Mouse (Mus musculus): ENCODE data around the gene Olfr1049. TPM values are rescaled to one million over a fixed set of nuclear protein-coding genes. Genes with fewer than 3 reads are reported as not detected.
"Not testable (repeated sequence)": the region's sequence is repeated elsewhere in the genome, so short reads cannot be mapped to it uniquely, and the experiment has no call there.

The Olfr1049 gene
- total RNA-seq (2014; fragmentation: Nextera tagmentation) = not detected in 2 replicates
- total RNA-seq (2017) = not detected in 2 replicates
- not detected in 2 replicates for polyA plus RNA-seq (2012)

- not testable (repeated sequence) for H3K4me3 ChIP-seq (ENCODE audit: low read depth, low read length); H3K9me3 ChIP-seq (replicated peaks); DNase-seq (ENCODE audit: low spot score); ATAC-seq (ENCODE audit: extremely low read depth, insufficient number of reproducible peaks, low FRiP score, poor library complexity, severe bottlenecking); H3K4me1 ChIP-seq (ENCODE audit: insufficient read depth, low read depth, low read length); H3K27me3 ChIP-seq (ENCODE audit: insufficient read depth, low read length); H3K36me3 ChIP-seq (replicated peaks)
These were observed at the start of gene Olfr1049 for GRCm38 (mm10) chr2:86258228-86258627. Gene Olfr1049, minus strand, starts transcription at chr2:86258328.

- TF ChIP-seq GATA2 (IDR thresholded peaks at IDR 0.05; ENCODE audit: borderline replicate concordance, low read depth, low read length) (no peak), CTCF (IDR thresholded peaks at IDR 0.05; ENCODE audit: low read depth, low read length) (no peak), POLR2AphosphoS5 (IDR thresholded peaks at IDR 0.05; ENCODE audit: insufficient replicate concordance, low read depth, low read length) (no peak), GATA1 (IDR thresholded peaks at IDR 0.05; ENCODE audit: borderline replicate concordance, low read length) (no peak), TAL1 (conservative IDR thresholded peaks at IDR 0.05; ENCODE audit: low read depth, low read length) (no peak)
- no peaks in the 10 kb centered on the region for H3K9me3 ChIP-seq (replicated peaks)
- H3K36me3 ChIP-seq (replicated peaks) = no peaks in the 10 kb centered on the region
- ATAC-seq (ENCODE audit: extremely low read depth, insufficient number of reproducible peaks, low FRiP score, poor library complexity, severe bottlenecking) (no peak), DNase-seq (ENCODE audit: low spot score) (no peak)
- H3K4me1 ChIP-seq (ENCODE audit: insufficient read depth, low read depth, low read length) = no peaks in the 10 kb centered on the region
- no peak within 1 kb of the TSS for H3K4me3 ChIP-seq (ENCODE audit: low read depth, low read length)
- no peaks in the 10 kb centered on the region for H3K27me3 ChIP-seq (ENCODE audit: insufficient read depth, low read length)
These were observed 34.0 kb upstream of the Olfr1049 start, which contains the start of gene Olfr1052 for GRCm38 (mm10) chr2:86292155-86292554. Gene Olfr1052, plus strand, starts transcription at chr2:86292455.

GRCm38 (mm10) chr2:86278988-86279387 is 20.9 kb upstream of the Olfr1049 start, which contains the start of gene Olfr1051:
Gene Olfr1051, minus strand, starts transcription at chr2:86279088.
- ATAC-seq (ENCODE audit: extremely low read depth, insufficient number of reproducible peaks, low FRiP score, poor library complexity, severe bottlenecking); H3K4me1 ChIP-seq (ENCODE audit: insufficient read depth, low read depth, low read length); H3K9me3 ChIP-seq (replicated peaks); DNase-seq (ENCODE audit: low spot score); H3K4me3 ChIP-seq (ENCODE audit: low read depth, low read length); H3K27me3 ChIP-seq (ENCODE audit: insufficient read depth, low read length); H3K36me3 ChIP-seq (replicated peaks): not testable (repeated sequence)

GRCm38 (mm10) chr2:86240189-86240588 is 17.9 kb downstream of the Olfr1049 start, which contains the start of gene Olfr1048:
Gene Olfr1048, minus strand, starts transcription at chr2:86240289.
- no peaks in the 10 kb centered on the region for H3K4me1 ChIP-seq (ENCODE audit: insufficient read depth, low read depth, low read length)
- H3K27me3 ChIP-seq (ENCODE audit: insufficient read depth, low read length) = no peaks in the 10 kb centered on the region
- H3K4me3 ChIP-seq (ENCODE audit: low read depth, low read length) = no peak within 1 kb of the TSS
- TF ChIP-seq POLR2AphosphoS5 (IDR thresholded peaks at IDR 0.05; ENCODE audit: insufficient replicate concordance, low read depth, low read length) (no peak), GATA2 (IDR thresholded peaks at IDR 0.05; ENCODE audit: borderline replicate concordance, low read depth, low read length) (no peak), CTCF (IDR thresholded peaks at IDR 0.05; ENCODE audit: low read depth, low read length) (no peak), TAL1 (conservative IDR thresholded peaks at IDR 0.05; ENCODE audit: low read depth, low read length) (no peak), GATA1 (IDR thresholded peaks at IDR 0.05; ENCODE audit: borderline replicate concordance, low read length) (no peak)
- H3K36me3 ChIP-seq (replicated peaks) = no peaks in the 10 kb centered on the region
- ATAC-seq (ENCODE audit: extremely low read depth, insufficient number of reproducible peaks, low FRiP score, poor library complexity, severe bottlenecking) (no peak), DNase-seq (ENCODE audit: low spot score) (no peak)
- no peaks in the 10 kb centered on the region for H3K9me3 ChIP-seq (replicated peaks)

- Histone ChIP-seq H3K36me3 (replicated peaks) (no peaks in the 10 kb centered on the region), H3K4me1 (ENCODE audit: insufficient read depth, low read depth, low read length) (no peaks in the 10 kb centered on the region), H3K9me3 (replicated peaks) (0 out of 2 replicates have a peak, but pooled peaks cover 4% of the 10 kb centered on the region), H3K4me3 (ENCODE audit: low read depth, low read length) (no peak within 1 kb of the TSS), H3K27me3 (ENCODE audit: insufficient read depth, low read length) (no peaks in the 10 kb centered on the region)
- TF ChIP-seq CTCF (IDR thresholded peaks at IDR 0.05; ENCODE audit: low read depth, low read length) (no peak), POLR2AphosphoS5 (IDR thresholded peaks at IDR 0.05; ENCODE audit: insufficient replicate concordance, low read depth, low read length) (no peak)
- ATAC-seq (ENCODE audit: extremely low read depth, insufficient number of reproducible peaks, low FRiP score, poor library complexity, severe bottlenecking) (no peak), DNase-seq (ENCODE audit: low spot score) (no peak)
These were observed 26.8 kb downstream of the Olfr1049 start, which contains the start of gene Olfr1047 for GRCm38 (mm10) chr2:86231301-86231700. Gene Olfr1047, minus strand, starts transcription at chr2:86231401.

- no peak for ATAC-seq (ENCODE audit: extremely low read depth, insufficient number of reproducible peaks, low FRiP score, poor library complexity, severe bottlenecking)
These were observed 38.9 kb downstream of the Olfr1049 start, which contains the start of gene Olfr1046 for GRCm38 (mm10) chr2:86219214-86219613. Gene Olfr1046, minus strand, starts transcription at chr2:86219314.

More at GRCm38 (mm10) chr2:86219214-86219613, 38.9 kb downstream of the Olfr1049 start, which contains the start of gene Olfr1046:
- Histone ChIP-seq H3K36me3 (replicated peaks) (no peaks in the 10 kb centered on the region), H3K4me3 (ENCODE audit: low read depth, low read length) (no peak within 1 kb of the TSS), H3K27me3 (ENCODE audit: insufficient read depth, low read length) (no peaks in the 10 kb centered on the region), H3K9me3 (replicated peaks) (no peaks in the 10 kb centered on the region), H3K4me1 (ENCODE audit: insufficient read depth, low read depth, low read length) (no peaks in the 10 kb centered on the region)
- DNase-seq (ENCODE audit: low spot score) = no peak
- no peak for TF ChIP-seq TAL1 (conservative IDR thresholded peaks at IDR 0.05; ENCODE audit: low read depth, low read length)
- TF ChIP-seq GATA2 (IDR thresholded peaks at IDR 0.05; ENCODE audit: borderline replicate concordance, low read depth, low read length) = no peak
- TF ChIP-seq CTCF (IDR thresholded peaks at IDR 0.05; ENCODE audit: low read depth, low read length) = no peak
- no peak for TF ChIP-seq GATA1 (IDR thresholded peaks at IDR 0.05; ENCODE audit: borderline replicate concordance, low read length)
- TF ChIP-seq POLR2AphosphoS5 (IDR thresholded peaks at IDR 0.05; ENCODE audit: insufficient replicate concordance, low read depth, low read length) = no peak

Other genes starting within 250 kb of the Olfr1049 start
Only the 20 nearest of the 27 such genes appear.
- not detected in 2 replicates for gene Olfr1039, start 122.4 kb downstream of the Olfr1049 start, total RNA-seq (2014; fragmentation: Nextera tagmentation)
- gene Olfr1039, start 122.4 kb downstream of the Olfr1049 start, total RNA-seq (2017) = 0.22 TPM in 1 of 2 replicates, not detected in the other
- not detected in 2 replicates for gene Olfr1039, start 122.4 kb downstream of the Olfr1049 start, polyA plus RNA-seq (2012)
- not detected in 2 replicates for gene Olfr1040, start 111.6 kb downstream of the Olfr1049 start, total RNA-seq (2014; fragmentation: Nextera tagmentation)
- gene Olfr1040, start 111.6 kb downstream of the Olfr1049 start, total RNA-seq (2017) = 0.46 TPM in 1 of 2 replicates, not detected in the other
- not detected in 2 replicates for gene Olfr1040, start 111.6 kb downstream of the Olfr1049 start, polyA plus RNA-seq (2012)
- not detected in 2 replicates for gene Olfr1042, start 96.5 kb downstream of the Olfr1049 start, total RNA-seq (2014; fragmentation: Nextera tagmentation)
- 0.11 TPM in 1 of 2 replicates, not detected in the other for gene Olfr1042, start 96.5 kb downstream of the Olfr1049 start, total RNA-seq (2017)
- not detected in 2 replicates for gene Olfr1042, start 96.5 kb downstream of the Olfr1049 start, polyA plus RNA-seq (2012)
- not detected in 2 replicates for gene Olfr1043, start 90.8 kb downstream of the Olfr1049 start, total RNA-seq (2014; fragmentation: Nextera tagmentation)
- not detected in 2 replicates for gene Olfr1043, start 90.8 kb downstream of the Olfr1049 start, total RNA-seq (2017)
- gene Olfr1043, start 90.8 kb downstream of the Olfr1049 start, polyA plus RNA-seq (2012) = not detected in 2 replicates
- gene Olfr1044, start 80.5 kb downstream of the Olfr1049 start, total RNA-seq (2014; fragmentation: Nextera tagmentation) = not detected in 2 replicates
- 0.17 and 0.38 TPM in 2 replicates for gene Olfr1044, start 80.5 kb downstream of the Olfr1049 start, total RNA-seq (2017)
- not detected in 2 replicates for gene Olfr1044, start 80.5 kb downstream of the Olfr1049 start, polyA plus RNA-seq (2012)
- gene Olfr52, start 72.6 kb downstream of the Olfr1049 start, total RNA-seq (2014; fragmentation: Nextera tagmentation) = not detected in 2 replicates
- gene Olfr52, start 72.6 kb downstream of the Olfr1049 start, total RNA-seq (2017) = 0.11 and 0.17 TPM in 2 replicates
- gene Olfr52, start 72.6 kb downstream of the Olfr1049 start, polyA plus RNA-seq (2012) = not detected in 2 replicates
- gene Olfr1045, start 55.3 kb downstream of the Olfr1049 start, total RNA-seq (2014; fragmentation: Nextera tagmentation) = not detected in 2 replicates
- gene Olfr1045, start 55.3 kb downstream of the Olfr1049 start, total RNA-seq (2017) = 0.16 and 0.17 TPM in 2 replicates
- gene Olfr1045, start 55.3 kb downstream of the Olfr1049 start, polyA plus RNA-seq (2012) = not detected in 2 replicates
- gene Olfr1046, start 39.0 kb downstream of the Olfr1049 start, total RNA-seq (2014; fragmentation: Nextera tagmentation) = not detected in 2 replicates
- 0.16 TPM in 1 of 2 replicates, not detected in the other for gene Olfr1046, start 39.0 kb downstream of the Olfr1049 start, total RNA-seq (2017)
- not detected in 2 replicates for gene Olfr1046, start 39.0 kb downstream of the Olfr1049 start, polyA plus RNA-seq (2012)
- not detected in 2 replicates for gene Olfr1047, start 26.9 kb downstream of the Olfr1049 start, total RNA-seq (2014; fragmentation: Nextera tagmentation)
- not detected in 2 replicates for gene Olfr1047, start 26.9 kb downstream of the Olfr1049 start, total RNA-seq (2017)
- gene Olfr1047, start 26.9 kb downstream of the Olfr1049 start, polyA plus RNA-seq (2012) = not detected in 2 replicates
- gene Olfr1048, start 18.0 kb downstream of the Olfr1049 start, total RNA-seq (2014; fragmentation: Nextera tagmentation) = not detected in 2 replicates
- gene Olfr1048, start 18.0 kb downstream of the Olfr1049 start, total RNA-seq (2017) = 0.06 and 0.27 TPM in 2 replicates
- not detected in 2 replicates for gene Olfr1048, start 18.0 kb downstream of the Olfr1049 start, polyA plus RNA-seq (2012)
- gene Olfr1051, start 20.8 kb upstream of the Olfr1049 start, total RNA-seq (2014; fragmentation: Nextera tagmentation) = not detected in 2 replicates
- not detected in 2 replicates for gene Olfr1051, start 20.8 kb upstream of the Olfr1049 start, total RNA-seq (2017)
- gene Olfr1051, start 20.8 kb upstream of the Olfr1049 start, polyA plus RNA-seq (2012) = not detected in 2 replicates
- not detected in 2 replicates for gene Olfr1052, start 34.1 kb upstream of the Olfr1049 start, total RNA-seq (2014; fragmentation: Nextera tagmentation)
- gene Olfr1052, start 34.1 kb upstream of the Olfr1049 start, total RNA-seq (2017) = 0.11 and 0.12 TPM in 2 replicates
- not detected in 2 replicates for gene Olfr1052, start 34.1 kb upstream of the Olfr1049 start, polyA plus RNA-seq (2012)
- not detected in 2 replicates for gene Olfr1053, start 57.0 kb upstream of the Olfr1049 start, total RNA-seq (2014; fragmentation: Nextera tagmentation)
- not detected in 2 replicates for gene Olfr1053, start 57.0 kb upstream of the Olfr1049 start, total RNA-seq (2017)
- gene Olfr1053, start 57.0 kb upstream of the Olfr1049 start, polyA plus RNA-seq (2012) = not detected in 2 replicates
- gene Olfr1054, start 77.1 kb upstream of the Olfr1049 start, total RNA-seq (2014; fragmentation: Nextera tagmentation) = not detected in 2 replicates
- not detected in 2 replicates for gene Olfr1054, start 77.1 kb upstream of the Olfr1049 start, total RNA-seq (2017)
- gene Olfr1054, start 77.1 kb upstream of the Olfr1049 start, polyA plus RNA-seq (2012) = not detected in 2 replicates
- not detected in 2 replicates for gene Olfr1055, start 92.0 kb upstream of the Olfr1049 start, total RNA-seq (2014; fragmentation: Nextera tagmentation)
- gene Olfr1055, start 92.0 kb upstream of the Olfr1049 start, total RNA-seq (2017) = not detected in 2 replicates
- gene Olfr1055, start 92.0 kb upstream of the Olfr1049 start, polyA plus RNA-seq (2012) = not detected in 2 replicates
- not detected in 2 replicates for gene Olfr1056, start 104.1 kb upstream of the Olfr1049 start, total RNA-seq (2014; fragmentation: Nextera tagmentation)
- 0.12 and 0.60 TPM in 2 replicates for gene Olfr1056, start 104.1 kb upstream of the Olfr1049 start, total RNA-seq (2017)
- gene Olfr1056, start 104.1 kb upstream of the Olfr1049 start, polyA plus RNA-seq (2012) = not detected in 2 replicates
- gene Olfr1057, start 120.1 kb upstream of the Olfr1049 start, total RNA-seq (2014; fragmentation: Nextera tagmentation) = not detected in 2 replicates
- 0.22 TPM in 1 of 2 replicates, not detected in the other for gene Olfr1057, start 120.1 kb upstream of the Olfr1049 start, total RNA-seq (2017)
- gene Olfr1057, start 120.1 kb upstream of the Olfr1049 start, polyA plus RNA-seq (2012) = not detected in 2 replicates
- not detected in 2 replicates for gene Olfr1058, start 130.2 kb upstream of the Olfr1049 start, total RNA-seq (2014; fragmentation: Nextera tagmentation)
- not detected in 2 replicates for gene Olfr1058, start 130.2 kb upstream of the Olfr1049 start, total RNA-seq (2017)
- not detected in 2 replicates for gene Olfr1058, start 130.2 kb upstream of the Olfr1049 start, polyA plus RNA-seq (2012)
- not detected in 2 replicates for gene Olfr1061, start 155.7 kb upstream of the Olfr1049 start, total RNA-seq (2014; fragmentation: Nextera tagmentation)
- gene Olfr1061, start 155.7 kb upstream of the Olfr1049 start, total RNA-seq (2017) = not detected in 2 replicates
- gene Olfr1061, start 155.7 kb upstream of the Olfr1049 start, polyA plus RNA-seq (2012) = not detected in 2 replicates
- not detected in 2 replicates for gene Olfr1062, start 168.4 kb upstream of the Olfr1049 start, total RNA-seq (2014; fragmentation: Nextera tagmentation)
- gene Olfr1062, start 168.4 kb upstream of the Olfr1049 start, total RNA-seq (2017) = 0.05 TPM in 1 of 2 replicates, not detected in the other
- not detected in 2 replicates for gene Olfr1062, start 168.4 kb upstream of the Olfr1049 start, polyA plus RNA-seq (2012)

Data from G1E (cell line).